Mouse (Mus musculus): ENCODE measurements around the gene Mycn. TPM values are rescaled to one million over a fixed set of nuclear protein-coding genes. Genes with fewer than 3 reads are reported as not detected.

The Mycn gene
- polyA plus RNA-seq, 1 experiment: 1.1 TPM

DNA sequence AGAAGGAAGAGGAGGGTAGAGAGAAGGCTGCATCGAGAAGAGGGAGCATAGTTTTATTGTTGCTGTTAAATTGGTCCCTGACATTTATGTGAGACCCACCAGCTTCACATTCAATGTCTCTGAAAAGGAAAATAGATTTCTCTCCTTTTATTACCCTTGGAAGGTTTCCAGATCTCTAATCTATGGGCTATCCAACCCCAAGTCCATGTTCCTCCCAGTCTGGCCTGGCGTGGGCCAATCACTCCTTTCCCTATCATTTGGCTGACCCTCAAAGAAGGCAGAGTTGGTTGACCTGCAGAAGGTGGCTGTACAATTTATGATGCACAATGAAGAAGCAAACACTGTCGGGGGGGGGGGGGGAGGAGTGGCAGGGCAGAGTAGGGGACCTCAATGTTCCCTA, 13.5 kb downstream of the Mycn start:
- no peak for DNase-seq (ENCODE audit: low read depth, low spot score)
- WGBS: 24% methylated on average over 3 of the region's 3 CpGs

GRCm38 (mm10) chr12:12926975-12927527, 14.7 kb downstream of the Mycn start:
- 94% methylated on average over 3 of the region's 3 CpGs for WGBS
- DNase-seq (ENCODE audit: low read depth, low spot score): no peak

DNA sequence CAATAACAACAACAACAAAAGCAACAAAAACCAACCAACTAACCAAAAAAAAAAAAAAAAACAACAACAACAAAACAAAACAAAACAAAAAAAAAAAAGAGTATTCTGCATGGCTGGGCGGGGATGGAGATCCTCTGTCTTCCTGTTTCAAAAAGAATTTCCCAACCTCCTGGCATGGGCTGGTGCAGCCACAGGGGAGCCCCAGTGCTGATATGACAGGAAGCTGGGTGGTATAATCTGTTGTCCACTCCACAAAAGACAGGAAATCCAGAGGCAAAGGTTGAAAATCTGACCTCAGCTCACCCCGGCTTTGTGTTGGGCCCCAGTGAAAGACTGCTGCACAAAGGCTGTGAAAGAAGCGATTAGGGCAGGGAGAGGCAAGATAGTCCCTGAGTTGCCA, 17.3 kb downstream of the Mycn start:
- no peak for DNase-seq (ENCODE audit: low read depth, low spot score)
- 90% methylated on average over 3 of the region's 3 CpGs for WGBS

GRCm38 (mm10) chr12:12920166-12921157, 21.3 kb downstream of the Mycn start:
- DNase-seq (ENCODE audit: low read depth, low spot score): no peak
- 38% methylated on average over 12 of the region's 12 CpGs for WGBS

GRCm38 (mm10) chr12:12916298-12916697, 25.4 kb downstream of the Mycn start:
- no peak for DNase-seq (ENCODE audit: low read depth, low spot score)
- WGBS: 18% methylated on average over 9 of the region's 9 CpGs

GRCm38 (mm10) chr12:12910356-12910979, 31.2 kb downstream of the Mycn start:
- WGBS: 44% methylated on average over 11 of the region's 11 CpGs
- peak; percentile 6 for DNase-seq (ENCODE audit: low read depth, low spot score)

- no peak for DNase-seq (ENCODE audit: low read depth, low spot score)
- WGBS: 71% methylated on average over 16 of the region's 16 CpGs
These were observed 32.0 kb downstream of the Mycn start for GRCm38 (mm10) chr12:12909631-12910277.

GRCm38 (mm10) chr12:12906771-12907170, 34.9 kb downstream of the Mycn start:
- 71% methylated on average over 6 of the region's 6 CpGs for WGBS
- no peak for DNase-seq (ENCODE audit: low read depth, low spot score)

DNA sequence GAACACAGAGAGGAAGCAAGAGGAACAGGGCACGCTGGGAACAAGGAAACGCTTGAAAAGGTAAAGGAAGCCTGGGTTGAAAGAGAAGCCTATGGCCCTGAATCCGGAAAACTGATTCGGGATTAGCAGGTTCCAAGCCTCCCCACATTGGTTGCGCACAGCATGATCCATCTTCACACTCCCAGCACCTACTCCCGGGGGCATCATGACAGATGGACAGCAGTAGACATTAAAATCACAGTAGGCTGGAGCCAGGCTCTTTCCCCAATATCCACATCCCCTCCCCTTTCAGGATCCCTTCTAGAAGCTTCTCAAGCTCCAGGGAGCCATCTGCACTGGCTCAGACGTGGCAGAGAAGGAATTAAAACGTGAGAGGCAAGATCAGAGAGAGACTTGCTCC, 35.4 kb downstream of the Mycn start:
- WGBS: 78% methylated on average over 8 of the region's 8 CpGs
- DNase-seq (ENCODE audit: low read depth, low spot score): no peak

GRCm38 (mm10) chr12:12905117-12905516, 36.6 kb downstream of the Mycn start:
- DNase-seq (ENCODE audit: low read depth, low spot score): no peak
- WGBS: 85% methylated on average over 6 of the region's 6 CpGs

DNA sequence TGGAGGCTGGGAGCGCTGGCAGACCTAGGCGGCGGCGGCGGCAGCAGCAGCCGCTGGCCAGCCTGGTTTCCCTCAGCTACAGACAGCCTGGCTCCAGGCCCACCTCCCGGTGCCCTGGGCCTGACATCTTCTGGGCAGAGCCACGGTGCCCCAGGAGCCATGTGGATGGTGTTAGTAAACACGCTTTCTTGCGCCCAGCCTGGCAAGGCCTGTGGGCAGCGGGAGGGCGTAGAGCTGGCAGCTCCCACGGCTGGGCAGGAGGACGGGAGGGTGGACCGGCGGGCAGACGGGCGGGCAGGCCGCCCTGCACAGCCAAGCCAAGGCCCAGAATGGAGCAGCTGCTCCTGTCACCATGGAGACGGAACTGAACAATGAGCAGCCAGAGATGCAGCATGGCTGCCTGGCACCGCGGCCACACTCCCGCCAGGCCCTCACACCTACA, 37.2 kb downstream of the Mycn start:
- no peak for DNase-seq (ENCODE audit: low read depth, low spot score)
- 45% methylated on average over 23 of the region's 23 CpGs for whole genome bisulfite sequencing

GRCm38 (mm10) chr12:12904086-12904485, 37.6 kb downstream of the Mycn start:
- 29% methylated on average over 1 of the region's 1 CpGs for WGBS
- no peak for DNase-seq (ENCODE audit: low read depth, low spot score)

- DNase-seq (ENCODE audit: low read depth, low spot score): no peak
- 85% methylated on average over 1 of the region's 1 CpGs for WGBS
These were observed 39.3 kb downstream of the Mycn start for GRCm38 (mm10) chr12:12902403-12902802.

GRCm38 (mm10) chr12:12898356-12899126, 43.2 kb downstream of the Mycn start:
- 44% methylated on average over 2 of the region's 2 CpGs for WGBS
- no peak for DNase-seq (ENCODE audit: low read depth, low spot score)

- WGBS: 88% methylated on average over 8 of the region's 8 CpGs
- no peak for DNase-seq (ENCODE audit: low read depth, low spot score)
These were observed 47.7 kb downstream of the Mycn start for GRCm38 (mm10) chr12:12893986-12894385.

DNA sequence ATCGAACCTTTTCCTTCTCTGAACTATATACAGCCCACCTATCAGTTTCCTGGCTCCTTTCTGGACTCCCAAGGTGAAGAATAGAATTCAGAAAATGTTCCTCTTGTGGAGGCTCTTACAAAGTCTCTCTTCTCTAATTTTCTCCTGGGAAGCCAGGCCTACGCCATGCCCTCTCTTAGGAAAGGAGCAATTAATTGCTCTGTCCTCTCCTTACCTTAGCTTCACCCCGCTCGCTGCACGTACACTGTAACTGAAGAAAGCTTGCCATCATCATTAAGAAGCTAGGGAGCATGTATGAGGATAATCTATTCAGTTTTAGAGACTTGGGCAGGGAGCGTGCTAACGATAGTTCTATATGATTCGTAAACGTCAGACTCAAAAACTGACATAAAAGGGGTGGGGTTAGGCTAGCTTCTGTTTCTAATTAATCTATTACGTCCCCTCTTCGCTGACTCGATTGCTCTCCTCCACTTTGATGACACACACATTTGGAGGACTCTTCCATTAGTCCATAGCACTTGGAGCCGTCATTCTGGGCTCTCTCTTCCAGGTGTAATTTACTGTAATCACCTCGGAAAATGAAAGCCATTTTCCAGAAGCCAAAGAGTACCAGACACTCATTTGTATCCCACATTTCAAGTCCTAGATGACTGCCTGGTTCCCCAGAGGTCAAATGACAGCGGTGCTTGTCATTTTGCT, 55.4 kb downstream of the Mycn start:
- 80% methylated on average over 15 of the region's 15 CpGs for WGBS
- DNase-seq (ENCODE audit: low read depth, low spot score): no peak

All from large intestine, adult 2 months (tissue).